Mouse (Mus musculus): ENCODE measurements around the gene Aldh5a1.

DNA sequence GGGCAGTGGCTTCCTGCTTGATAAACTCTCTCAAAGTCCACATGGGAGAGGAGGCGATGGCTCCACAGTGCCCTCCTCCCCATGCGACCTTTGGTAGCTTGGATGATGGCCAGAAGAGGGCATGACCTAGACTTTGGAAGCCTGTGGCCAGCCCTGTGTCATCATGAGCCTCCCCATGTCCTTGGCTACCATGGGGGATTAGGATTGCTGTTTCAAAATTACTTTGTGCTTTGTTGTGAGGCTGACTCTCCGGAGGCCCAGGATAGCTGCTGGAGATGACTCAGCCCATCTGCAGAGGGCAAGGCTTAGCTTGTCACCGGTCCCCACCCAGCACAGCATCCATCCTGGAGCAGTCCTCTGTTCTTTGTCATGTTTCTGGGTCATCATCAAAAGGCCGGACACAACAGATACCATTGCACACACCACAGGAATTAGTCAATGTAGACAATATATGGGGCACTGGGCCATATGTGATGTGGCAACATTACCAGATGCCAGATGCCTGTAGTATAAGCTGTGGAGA, 40.4 kb upstream of the Aldh5a1 start:
- TF ChIP-seq CTCF (IDR thresholded peaks at IDR 0.05; ENCODE audit: low read depth) (no peak), EP300 (IDR thresholded peaks at IDR 0.05; ENCODE audit: low read depth) (no peak)

Data from heart, postnatal 0 days (tissue).